Mouse (Mus musculus) kidney, embryonic 15.5 days (tissue): ENCODE data around the gene Kdm5d. TPM values are rescaled to one million over a fixed set of nuclear protein-coding genes. Genes with fewer than 3 reads are reported as not detected.

Experiments used
- ATAC-seq: fragments of 200-750 bp; cut with Nextera tagmentation; replicated peaks from 2 replicates; pipeline ENCODE4 v1.8.0; 2017; ENCODE audit warnings: moderate TSS enrichment; ENCODE audit not compliant: low FRiP score
- H3K27ac ChIP-seq: fragments of 300-500 bp; sonication (generic); 2 replicates; pipeline ENCODE4 v1.5.1; 2015; ENCODE audit warnings: mild to moderate bottlenecking, inconsistent platforms
- H3K27me3 ChIP-seq: fragments of 300-500 bp; sonication (generic); 2 replicates; pipeline ENCODE4 v1.6.1; 2015; ENCODE audit warnings: inconsistent platforms
- H3K36me3 ChIP-seq: fragments of 300-500 bp; sonication (generic); 2 replicates; pipeline ENCODE4 v1.6.1; 2015; ENCODE audit warnings: inconsistent platforms
- H3K4me1 ChIP-seq: fragments of 300-500 bp; sonication (generic); 2 replicates; pipeline ENCODE4 v1.6.1; 2015; ENCODE audit warnings: inconsistent platforms
- H3K4me2 ChIP-seq: fragments of 300-500 bp; sonication (generic); 2 replicates; pipeline ENCODE4 v1.6.1; 2015; ENCODE audit warnings: moderate library complexity, mild to moderate bottlenecking, inconsistent platforms
- H3K4me3 ChIP-seq: fragments of 300-500 bp; sonication (generic); replicated peaks from 2 replicates; pipeline ENCODE4 v1.5.1; 2015; ENCODE audit warnings: mild to moderate bottlenecking, inconsistent platforms
- H3K9ac ChIP-seq: fragments of 300-500 bp; sonication (generic); 2 replicates; pipeline ENCODE4 v1.6.1; 2015; ENCODE audit warnings: mild to moderate bottlenecking, inconsistent platforms
- H3K9me3 ChIP-seq: fragments of 300-500 bp; sonication (generic); replicated peaks from 2 replicates; pipeline ENCODE4 v1.6.1; 2016; ENCODE audit warnings: inconsistent platforms
- WGBS: fragments of 180-500 bp; shearing (Covaris S2); methylation state at CpG from one replicate; pipeline ENCODE4 v1.1.7; 2015; ENCODE audit warnings: mixed read lengths; 5-methylcytosine and 5-hydroxymethylcytosine counted together
- microRNA-seq: library from miRNA; unstranded; fragments of <30 nt; microRNA quantifications from one replicate; pipeline ENCODE4, GENCODE M21; 2016
- polyA plus RNA-seq: library from polyadenylated mRNA; unstranded; fragments of >200 nt; fragmentation: Nextera tagmentation; extraction: Ambion mirVana; gene quantifications from 2 replicates; pipeline ENCODE4 v1.2.1, GENCODE M21; 2015

Gene Kdm5d
- polyA plus RNA-seq = 9.9 and 10.0 TPM in 2 replicates

DNA sequence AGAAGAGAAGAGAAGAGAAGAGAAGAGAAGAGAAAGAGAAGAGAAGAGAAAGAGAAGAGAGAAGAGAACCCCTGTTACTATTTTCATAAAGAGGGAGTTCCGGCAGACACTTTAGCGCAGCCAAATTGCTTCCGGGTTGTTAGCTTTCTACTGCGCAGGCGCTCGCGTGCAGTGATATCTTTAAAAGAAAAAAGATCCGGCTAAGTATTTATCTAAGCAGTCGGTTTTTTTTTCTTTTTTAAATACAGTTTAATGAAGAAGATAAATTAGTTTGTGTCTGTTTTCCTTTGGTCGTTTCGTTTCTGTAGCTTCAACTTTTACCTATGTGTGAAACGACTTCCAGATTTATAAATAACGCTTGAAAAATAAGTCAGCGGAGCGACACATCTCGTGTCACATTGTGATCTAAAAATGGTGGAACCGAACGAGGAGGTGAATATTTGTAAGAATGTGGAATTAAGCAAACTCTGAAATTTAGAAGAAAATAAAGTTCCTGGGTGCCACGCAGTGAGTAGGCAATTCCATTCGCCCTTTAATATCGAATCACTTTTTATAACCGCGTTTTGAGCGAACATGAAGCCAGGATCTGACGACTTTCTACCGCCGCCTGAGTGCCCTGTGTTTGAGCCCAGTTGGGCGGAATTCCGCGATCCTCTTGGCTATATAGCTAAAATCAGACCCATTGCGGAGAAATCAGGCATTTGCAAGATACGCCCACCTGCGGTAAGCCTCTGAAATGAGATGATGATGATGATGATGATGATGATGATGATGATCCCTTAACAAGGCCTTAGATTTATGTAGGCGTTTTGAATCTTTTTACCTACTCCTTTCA, at the start of gene Kdm5d:
Gene Kdm5d (plus strand): TSS at position 396 of the 835 bp plus-strand sequence.
- peak within 1 kb of the TSS; percentile 25; the same call in 1 of the 2 replicates for H3K4me2 ChIP-seq
- no peak within 1 kb of the TSS for H3K9ac ChIP-seq
- no peak for ATAC-seq
- H3K4me3 ChIP-seq = peak within 1 kb of the TSS; percentile 45
- H3K36me3 ChIP-seq = no peaks in the 10 kb centered on the region
- 0% methylated on average over 33 of the region's 34 CpGs for WGBS
- H3K27me3 ChIP-seq = no peaks in the 10 kb centered on the region
- no peaks in the 10 kb centered on the region for H3K9me3 ChIP-seq
- H3K27ac ChIP-seq = no peak within 1 kb of the TSS
- H3K4me1 ChIP-seq = no peaks in the 10 kb centered on the region

GRCm38 (mm10) chrY:872404-872803, 25.2 kb upstream of the Kdm5d start:
- Histone ChIP-seq H3K27me3 (no peaks in the 10 kb centered on the region), H3K4me1 (no peaks in the 10 kb centered on the region), H3K9me3 (no peaks in the 10 kb centered on the region), H3K36me3 (no peaks in the 10 kb centered on the region), H3K4me2 (no peak overlapping the region), H3K4me3 (no peak overlapping the region), H3K27ac (no peak overlapping the region), H3K9ac (no peak overlapping the region)
- ATAC-seq = 0 out of 2 replicates have a peak, but pooled peaks have one; percentile 18

DNA sequence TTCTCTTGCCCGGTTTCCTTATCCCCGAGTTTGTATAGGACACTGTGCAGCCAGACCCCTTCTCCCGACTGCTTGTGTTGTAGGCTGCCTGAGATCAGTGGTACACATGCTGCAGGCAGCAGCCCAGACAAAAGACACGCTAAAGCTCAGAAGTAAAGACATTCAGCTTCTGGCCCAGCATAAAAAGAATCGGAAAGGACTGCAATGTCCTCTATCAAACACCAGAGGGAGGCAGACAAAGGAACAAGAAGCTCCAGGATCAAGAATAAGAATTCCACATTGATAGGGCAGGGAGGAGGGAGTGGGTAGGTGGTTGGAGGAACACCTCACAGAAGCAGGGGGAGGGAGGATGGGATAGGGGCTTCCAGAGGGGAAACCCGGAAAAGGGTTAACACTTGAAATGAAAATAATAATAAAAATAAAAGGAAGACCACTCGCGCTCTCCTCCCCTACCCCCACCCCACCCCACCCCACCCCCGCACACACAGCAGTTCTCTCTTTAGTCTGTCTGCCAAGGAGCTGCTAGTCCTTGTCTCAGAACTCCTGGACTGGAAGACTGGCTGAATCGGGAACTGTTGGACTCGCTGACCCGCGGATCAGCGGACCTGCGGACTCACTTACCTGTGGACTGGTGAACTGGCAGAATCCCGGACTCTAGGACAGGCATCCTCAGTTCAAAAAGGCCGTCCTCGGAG, 24.6 kb upstream of the Kdm5d start:
- Histone ChIP-seq H3K36me3 (no peaks in the 10 kb centered on the region), H3K4me2 (peak overlapping the region; percentile 28; the same call in 1 of the 2 replicates), H3K4me3 (no peak overlapping the region), H3K27me3 (no peaks in the 10 kb centered on the region), H3K9ac (no peak overlapping the region), H3K4me1 (no peaks in the 10 kb centered on the region), H3K27ac (no peak overlapping the region), H3K9me3 (no peaks in the 10 kb centered on the region)
- no peak for ATAC-seq
- WGBS = 38% methylated on average over 14 of the region's 18 CpGs

Small RNA genes within 50 kb of the gene (microRNA-seq; reads per million reads assigned to microRNA genes)
- gene Gm47281 = not detected

Other genes with a start within 250 kb of the Kdm5d start
- gene Zfy1, start 100.4 kb upstream of the Kdm5d start, polyA plus RNA-seq = not detected in 2 replicates
- gene Uba1y, start 79.1 kb upstream of the Kdm5d start, polyA plus RNA-seq = not detected in 2 replicates
- 33.2 and 39.2 TPM in 2 replicates for gene Eif2s3y, start 112.8 kb downstream of the Kdm5d start, polyA plus RNA-seq